Mouse (Mus musculus) midbrain, postnatal 0 days (tissue): ENCODE data around the gene Tab3. TPM values are rescaled to one million over a fixed set of nuclear protein-coding genes. Genes with fewer than 3 reads are reported as not detected.

Experiments
- ATAC-seq: fragments of 200-750 bp; cut with Nextera tagmentation; 2 replicates; pipeline ENCODE4 v1.8.0; 2017; ENCODE audit warnings: moderate number of reproducible peaks, mild to moderate bottlenecking, moderate TSS enrichment, moderate library complexity; ENCODE audit not compliant: low FRiP score
- DNase-seq: peaks from one replicate; pipeline ENCODE4 v3.0.0-alpha.2; 2015; ENCODE audit warnings: low spot score
- H3K27ac ChIP-seq: fragments of 300-500 bp; sonication (generic); 2 replicates; pipeline ENCODE4 v1.5.1; 2014; ENCODE audit warnings: low read depth, mild to moderate bottlenecking, low read length, mixed read lengths
- H3K27me3 ChIP-seq: fragments of 300-500 bp; sonication (generic); 2 replicates; pipeline ENCODE4 v1.6.1; 2014; ENCODE audit warnings: low read length, control low read depth, mixed read lengths; ENCODE audit not compliant: insufficient read depth
- H3K36me3 ChIP-seq: fragments of 300-500 bp; sonication (generic); 2 replicates; pipeline ENCODE4 v1.6.1; 2014; ENCODE audit warnings: low read length, control low read depth, mixed read lengths; ENCODE audit not compliant: insufficient read depth
- H3K4me1 ChIP-seq: fragments of 300-500 bp; sonication (generic); 2 replicates; pipeline ENCODE4 v1.6.1; 2014; ENCODE audit warnings: mild to moderate bottlenecking, control low read depth, antibody characterized with exemption, low read length, mixed read lengths; ENCODE audit not compliant: insufficient read depth
- H3K4me2 ChIP-seq: fragments of 300-500 bp; sonication (generic); 2 replicates; pipeline ENCODE4 v1.6.1; 2014; ENCODE audit warnings: low read depth, mild to moderate bottlenecking, low read length, mixed read lengths; ENCODE audit not compliant: poor library complexity, severe bottlenecking
- H3K4me3 ChIP-seq: fragments of 300-500 bp; sonication (generic); 2 replicates; pipeline ENCODE4 v1.5.1; 2014; ENCODE audit warnings: low read depth, mild to moderate bottlenecking, low read length, moderate library complexity
- H3K9ac ChIP-seq: fragments of 300-500 bp; sonication (generic); replicated peaks from 2 replicates; pipeline ENCODE4 v1.6.1; 2014; ENCODE audit warnings: mild to moderate bottlenecking, low read length, moderate library complexity, mixed read lengths; ENCODE audit not compliant: poor library complexity, severe bottlenecking
- H3K9me3 ChIP-seq: fragments of 300-500 bp; sonication (generic); 2 replicates; pipeline ENCODE4 v1.6.1; 2016; ENCODE audit warnings: low read length, control low read depth
- CTCF ChIP-seq: IDR thresholded peaks from 2 replicates; pipeline ENCODE4 v1.5.1; 2016; ENCODE audit warnings: antibody characterized with exemption, mild to moderate bottlenecking
- WGBS: fragments of 180-500 bp; shearing (Covaris S2); extraction: QIAGEN DNeasy Blood & Tissue Kit; methylation state at CpG from one replicate; pipeline ENCODE4 v1.1.7; 2014; 5-methylcytosine and 5-hydroxymethylcytosine counted together
- polyA plus RNA-seq: library from polyadenylated mRNA; unstranded; fragments of >200 nt; fragmentation: Nextera tagmentation; extraction: Ambion mirVana; gene quantifications from 2 replicates; pipeline ENCODE4 v1.2.1, GENCODE M21; 2015
- total RNA-seq: library from RNA; depleted of rRNA; stranded (reverse); fragments of >200 nt; gene quantifications from 2 replicates; pipeline ENCODE4 v1.2.3, GENCODE M21; 2014; rRNA removed

Tab3 gene
- total RNA-seq (30.2 and 84.5 TPM in 2 replicates), polyA plus RNA-seq (6.2 and 9.0 TPM in 2 replicates)

DNA sequence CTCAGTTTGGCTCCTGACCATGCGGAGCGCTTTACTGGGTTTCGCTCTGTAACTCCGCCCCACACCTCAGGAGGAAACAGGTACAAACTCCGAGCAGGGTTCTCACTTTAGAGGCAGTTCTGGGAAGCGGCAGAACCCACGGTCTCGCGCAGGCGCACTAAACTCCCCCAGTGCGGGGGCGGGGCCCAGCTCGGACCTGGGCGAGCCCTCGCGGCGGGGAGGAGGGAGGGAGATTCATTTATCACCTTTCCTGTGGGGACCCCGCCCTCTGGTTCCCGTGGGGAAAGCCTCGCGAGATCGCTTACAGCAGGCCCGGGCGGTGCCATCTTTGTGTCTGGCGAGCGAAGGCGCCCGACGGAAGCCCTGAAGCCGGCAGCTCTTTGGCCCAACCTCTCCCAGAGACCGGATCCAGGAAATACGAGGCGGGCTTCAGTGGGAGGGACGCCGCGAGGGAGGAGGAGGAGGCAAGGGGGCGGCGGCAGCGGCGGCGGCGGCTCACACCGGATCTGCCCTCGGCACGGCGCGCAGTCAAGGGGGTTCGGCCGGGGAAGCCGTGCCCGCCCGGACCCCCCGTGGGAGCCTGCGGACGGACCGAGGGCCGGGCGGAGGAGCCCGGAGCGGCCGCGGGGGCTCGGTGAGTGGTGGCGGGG lies at the start of gene Tab3:
Gene Tab3 (plus strand): TSS at position 491 of the 650 bp plus-strand sequence.
- H3K9me3 ChIP-seq = no peaks in the 10 kb centered on the region
- H3K4me2 ChIP-seq = peak within 1 kb of the TSS; percentile 41
- no peaks in the 10 kb centered on the region for H3K27me3 ChIP-seq
- no peaks in the 10 kb centered on the region for H3K36me3 ChIP-seq
- peak within 1 kb of the TSS; percentile 65 for H3K4me3 ChIP-seq
- TF ChIP-seq CTCF = no peak
- no peaks in the 10 kb centered on the region; the same call in 1 of the 2 replicates for H3K4me1 ChIP-seq
- ATAC-seq (peak; percentile 98), DNase-seq (peak; percentile 96)
- peak within 1 kb of the TSS; percentile 71 for H3K27ac ChIP-seq
- 20% methylated on average over 51 of the region's 64 CpGs for WGBS
- H3K9ac ChIP-seq = peak within 1 kb of the TSS; percentile 83

DNA sequence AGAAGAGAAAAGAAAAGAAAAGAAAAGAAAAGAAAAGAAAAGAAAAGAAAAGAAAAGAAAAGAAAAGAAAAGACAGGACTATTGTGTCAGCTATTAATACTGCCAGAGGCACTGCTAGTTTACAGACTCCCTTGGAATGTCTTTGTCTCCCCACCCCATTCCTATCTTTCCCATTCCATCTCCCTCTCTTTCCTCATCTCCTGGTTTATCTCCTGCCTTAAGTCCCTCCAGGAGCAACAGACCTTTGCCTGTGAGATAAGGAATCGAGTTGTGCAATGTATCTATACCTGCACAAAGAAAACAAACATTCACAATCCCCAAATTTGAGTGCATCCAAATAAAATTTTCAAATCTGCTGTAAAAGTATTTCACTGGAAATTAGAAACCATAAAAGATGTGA lies 48.3 kb upstream of the Tab3 start:
- no peak overlapping the region for H3K27ac ChIP-seq
- H3K4me1 ChIP-seq = no peaks in the 10 kb centered on the region
- TF ChIP-seq CTCF = no peak
- H3K4me3 ChIP-seq = no peak overlapping the region
- no peak for ATAC-seq
- no peaks in the 10 kb centered on the region for H3K9me3 ChIP-seq
- DNase-seq = no peak
- WGBS = 55% methylated on average over 1 of the region's 1 CpGs
- H3K4me2 ChIP-seq = no peak overlapping the region
- H3K9ac ChIP-seq = no peak overlapping the region
- H3K27me3 ChIP-seq = no peaks in the 10 kb centered on the region
- H3K36me3 ChIP-seq = no peaks in the 10 kb centered on the region

GRCm38 (mm10) chrX:85526263-85527019 lies 47.4 kb upstream of the Tab3 start:
- no peaks in the 10 kb centered on the region for H3K9me3 ChIP-seq
- no peak overlapping the region for H3K9ac ChIP-seq
- H3K27ac ChIP-seq = no peak overlapping the region
- H3K27me3 ChIP-seq = no peaks in the 10 kb centered on the region
- DNase-seq (no peak), ATAC-seq (no peak)
- H3K4me2 ChIP-seq = no peak overlapping the region
- H3K4me3 ChIP-seq = no peak overlapping the region
- no peaks in the 10 kb centered on the region for H3K4me1 ChIP-seq
- TF ChIP-seq CTCF = no peak
- H3K36me3 ChIP-seq = no peaks in the 10 kb centered on the region
- 77% methylated on average over 5 of the region's 5 CpGs for WGBS

DNA sequence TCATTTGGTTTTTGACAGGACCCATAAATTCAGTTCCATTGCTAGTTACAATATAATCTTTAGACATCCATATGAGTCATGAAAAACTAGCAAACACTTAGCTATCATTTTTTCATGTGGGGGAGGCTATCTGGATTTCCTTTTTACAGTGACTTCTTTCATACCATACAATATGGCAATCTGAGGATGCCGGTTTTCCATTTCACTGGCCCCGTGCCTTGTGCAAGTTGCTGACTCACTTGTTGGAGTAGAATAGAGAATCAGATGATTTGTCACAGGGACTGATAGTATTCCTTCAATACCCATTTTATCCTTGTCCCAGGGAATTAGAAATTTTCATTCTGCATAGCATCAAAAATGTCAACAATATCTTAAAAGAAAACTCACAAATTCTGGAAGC lies 14.9 kb upstream of the Tab3 start:
- no peak overlapping the region for H3K9ac ChIP-seq

GRCm38 (mm10) chrX:85566256-85566655 lies 7.6 kb upstream of the Tab3 start:
- H3K9me3 ChIP-seq = no peaks in the 10 kb centered on the region
- no peaks in the 10 kb centered on the region for H3K27me3 ChIP-seq
- 64% methylated on average over 4 of the region's 4 CpGs for WGBS
- ATAC-seq (no peak), DNase-seq (no peak)
- H3K4me2 ChIP-seq = no peak overlapping the region
- no peaks in the 10 kb centered on the region for H3K4me1 ChIP-seq
- no peak overlapping the region for H3K4me3 ChIP-seq
- no peaks in the 10 kb centered on the region for H3K36me3 ChIP-seq
- H3K9ac ChIP-seq = no peak overlapping the region
- TF ChIP-seq CTCF = no peak
- no peak overlapping the region for H3K27ac ChIP-seq

More for the DNA sequence above, 14.9 kb upstream of the Tab3 start:
- Histone ChIP-seq H3K4me2 (no peak overlapping the region), H3K27ac (no peak overlapping the region), H3K36me3 (no peaks in the 10 kb centered on the region), H3K4me1 (no peaks in the 10 kb centered on the region), H3K9me3 (no peaks in the 10 kb centered on the region), H3K27me3 (no peaks in the 10 kb centered on the region), H3K4me3 (no peak overlapping the region)
- DNase-seq = no peak
- WGBS = 87% methylated on average over 2 of the region's 2 CpGs
- ATAC-seq = no peak
- TF ChIP-seq CTCF = no peak

GRCm38 (mm10) chrX:85574182-85574541 lies 340 bp downstream of the Tab3 start:
- no peak for DNase-seq
- peak; percentile 73 for ATAC-seq
- H3K27me3 ChIP-seq = no peaks in the 10 kb centered on the region
- peak overlapping the region; percentile 41 for H3K4me2 ChIP-seq
- peak overlapping the region; percentile 83 for H3K9ac ChIP-seq
- H3K36me3 ChIP-seq = no peaks in the 10 kb centered on the region
- H3K27ac ChIP-seq = peak overlapping the region; percentile 71
- WGBS = 12% methylated on average over 20 of the region's 34 CpGs
- TF ChIP-seq CTCF = no peak
- no peaks in the 10 kb centered on the region; the same call in 1 of the 2 replicates for H3K4me1 ChIP-seq
- peak overlapping the region; percentile 65 for H3K4me3 ChIP-seq
- H3K9me3 ChIP-seq = no peaks in the 10 kb centered on the region
